Mouse (Mus musculus) G1E (cell line): ENCODE measurements around the gene Mrps18b. TPM values are rescaled to one million over a fixed set of nuclear protein-coding genes. Genes with fewer than 3 reads are reported as not detected.
A peak's percentile ranks its signal among the peaks of the same experiment; 100 is the strongest.

ENCODE experiments used
- ATAC-seq: 2 replicates; pipeline ENCODE4 v1.8.0; 2016; ENCODE audit warnings: mild to moderate bottlenecking; ENCODE audit not compliant: insufficient number of reproducible peaks, poor library complexity, low FRiP score, severe bottlenecking; ENCODE audit errors: extremely low read depth
- DNase-seq: peaks from one replicate; pipeline ENCODE4 v3.0.0; 2012; ENCODE audit warnings: low spot score
- H3K27me3 ChIP-seq: 2 replicates; pipeline ENCODE4 v1.6.1; 2012; ENCODE audit warnings: mild to moderate bottlenecking, low read length, inconsistent platforms; ENCODE audit not compliant: insufficient read depth
- H3K36me3 ChIP-seq: replicated peaks from 2 replicates; pipeline ENCODE3; 2012; ENCODE audit warnings: mild to moderate bottlenecking, inconsistent platforms
- H3K4me1 ChIP-seq: 2 replicates; pipeline ENCODE4 v1.6.1; 2012; ENCODE audit warnings: low read depth, low read length, inconsistent platforms, mixed read lengths; ENCODE audit not compliant: insufficient read depth
- H3K4me3 ChIP-seq: 2 replicates; pipeline ENCODE4 v1.5.1; 2012; ENCODE audit warnings: low read depth, mild to moderate bottlenecking, inconsistent platforms, low read length, moderate library complexity, mixed read lengths
- H3K9me3 ChIP-seq: replicated peaks from 2 replicates; pipeline ENCODE4 v1.6.1; 2012; ENCODE audit warnings: inconsistent platforms
- CTCF ChIP-seq: IDR thresholded peaks from 2 replicates; pipeline ENCODE4 v1.5.1; 2012; ENCODE audit warnings: low read depth, low read length, inconsistent platforms, mixed read lengths
- GATA1 ChIP-seq: IDR thresholded peaks from 2 replicates; pipeline ENCODE4 v1.6.1; 2012; ENCODE audit warnings: borderline replicate concordance, low read length, inconsistent platforms, mixed read lengths
- GATA2 ChIP-seq: IDR thresholded peaks from 2 replicates; pipeline ENCODE4 v1.6.1; 2012; ENCODE audit warnings: low read depth, low read length, inconsistent platforms, borderline replicate concordance
- POLR2AphosphoS5 ChIP-seq: IDR thresholded peaks from 2 replicates; pipeline ENCODE4 v1.6.1; 2012; ENCODE audit warnings: low read depth, low read length, inconsistent platforms; ENCODE audit not compliant: insufficient replicate concordance
- TAL1 ChIP-seq: conservative IDR thresholded peaks from 2 replicates; pipeline ENCODE4 v1.6.1; 2012; ENCODE audit warnings: low read depth, low read length, inconsistent platforms, mixed read lengths
- polyA plus RNA-seq: library from polyadenylated mRNA; stranded (reverse); fragments of >175 nt; gene quantifications from 2 replicates; pipeline ENCODE4 v1.2.3, GENCODE M21; 2012
- total RNA-seq, 2 experiments: library from RNA; stranded (forward) in 1 of 2; stranded (reverse) in 1 of 2; fragments of 200-1000 nt in 1 of 2; fragments of >200 nt in 1 of 2; fragmentation: Nextera tagmentation in 1 of 2; gene quantifications; 2 replicates each; pipeline ENCODE4 v1.2.3; 2014 to 2017

Gene Mrps18b
- total and polyA plus RNA-seq, 3 experiments: 7.8 to 107 (median 103) TPM

GRCm38 (mm10) chr17:35919060-35919715 is 3.0 kb upstream of the Mrps18b start:
- peak; percentile 63 for DNase-seq
- TF ChIP-seq POLR2AphosphoS5: peak; percentile 91; the same call in 1 of the 2 replicates
- no peak for TF ChIP-seq GATA1
- no peak for TF ChIP-seq TAL1
- TF ChIP-seq GATA2: no peak
- TF ChIP-seq CTCF: no peak
- Histone ChIP-seq H3K9me3 (no peaks in the 10 kb centered on the region), H3K4me3 (peak overlapping the region; percentile 79; the same call in 1 of the 2 replicates), H3K27me3 (no peaks in the 10 kb centered on the region), H3K4me1 (peaks cover 61% of the 10 kb centered on the region), H3K36me3 (peaks cover 53% of the 10 kb centered on the region)
- peak; percentile 28 for ATAC-seq

- ATAC-seq (no peak), DNase-seq (no peak)
- H3K4me1 ChIP-seq: peaks cover 59% of the 10 kb centered on the region
- peak overlapping the region; percentile 79 for H3K4me3 ChIP-seq
- H3K36me3 ChIP-seq: peaks cover 52% of the 10 kb centered on the region
- no peaks in the 10 kb centered on the region for H3K27me3 ChIP-seq
- TF ChIP-seq CTCF (no peak), POLR2AphosphoS5 (peak; percentile 39; the same call in 1 of the 2 replicates)
- no peaks in the 10 kb centered on the region for H3K9me3 ChIP-seq
Observed at GRCm38 (mm10) chr17:35918276-35919059, 2.3 kb upstream of the Mrps18b start.

GRCm38 (mm10) chr17:35917463-35918251 is 1.5 kb upstream of the Mrps18b start:
- ATAC-seq: no peak

GRCm38 (mm10) chr17:35917143-35917462 is 914 bp upstream of the Mrps18b start:
- no peaks in the 10 kb centered on the region for H3K27me3 ChIP-seq

More at GRCm38 (mm10) chr17:35917463-35918251, 1.5 kb upstream of the Mrps18b start:
- no peak for TF ChIP-seq CTCF
- TF ChIP-seq GATA2: no peak
- TF ChIP-seq TAL1: no peak
- TF ChIP-seq POLR2AphosphoS5: peak; percentile 90; the same call in 1 of the 2 replicates
- no peak for TF ChIP-seq GATA1
- peak overlapping the region; percentile 79 for H3K4me3 ChIP-seq
- H3K27me3 ChIP-seq: no peaks in the 10 kb centered on the region
- DNase-seq: no peak
- peaks cover 59% of the 10 kb centered on the region for H3K4me1 ChIP-seq
- H3K9me3 ChIP-seq: no peaks in the 10 kb centered on the region
- peaks cover 52% of the 10 kb centered on the region for H3K36me3 ChIP-seq

GRCm38 (mm10) chr17:35915538-35916296 is 472 bp downstream of the Mrps18b start:
- DNase-seq (peak; percentile 34), ATAC-seq (0 out of 2 replicates have a peak, but pooled peaks have one; percentile 5)
- peaks cover 56% of the 10 kb centered on the region for H3K4me1 ChIP-seq
- no peaks in the 10 kb centered on the region for H3K27me3 ChIP-seq
- H3K4me3 ChIP-seq: peak overlapping the region; percentile 79
- H3K36me3 ChIP-seq: peaks cover 57% of the 10 kb centered on the region
- no peak for TF ChIP-seq GATA1
- TF ChIP-seq TAL1: no peak
- TF ChIP-seq POLR2AphosphoS5: no peak
- TF ChIP-seq GATA2: no peak
- no peak for TF ChIP-seq CTCF
- no peaks in the 10 kb centered on the region for H3K9me3 ChIP-seq

More at GRCm38 (mm10) chr17:35917143-35917462, 914 bp upstream of the Mrps18b start:
- TF ChIP-seq CTCF: no peak
- peak; percentile 79; the same call in 1 of the 2 replicates for TF ChIP-seq POLR2AphosphoS5
- peak overlapping the region; percentile 79 for H3K4me3 ChIP-seq
- H3K4me1 ChIP-seq: peaks cover 59% of the 10 kb centered on the region
- peaks cover 52% of the 10 kb centered on the region for H3K36me3 ChIP-seq
- H3K9me3 ChIP-seq: no peaks in the 10 kb centered on the region
- no peak for ATAC-seq
- DNase-seq: no peak

GRCm38 (mm10) chr17:35914975-35915374 is 1.2 kb downstream of the Mrps18b start:
- TF ChIP-seq POLR2AphosphoS5 (no peak), TAL1 (no peak), GATA2 (no peak), GATA1 (no peak), CTCF (no peak)
- DNase-seq (no peak), ATAC-seq (no peak)
- no peaks in the 10 kb centered on the region for H3K27me3 ChIP-seq
- H3K36me3 ChIP-seq: peaks cover 60% of the 10 kb centered on the region
- peaks cover 52% of the 10 kb centered on the region for H3K4me1 ChIP-seq
- H3K4me3 ChIP-seq: peak overlapping the region; percentile 79; the same call in 1 of the 2 replicates
- H3K9me3 ChIP-seq: no peaks in the 10 kb centered on the region
